Mouse (Mus musculus) liver, postnatal 0 days (tissue): ENCODE results near the gene Magt1.

ENCODE experiments used
- CTCF ChIP-seq: sonication (generic); IDR thresholded peaks from 2 replicates; pipeline ENCODE4 v1.5.1; 2016; ENCODE audit warnings: antibody characterized with exemption, low read depth
- EP300 ChIP-seq: IDR thresholded peaks from 2 replicates; pipeline ENCODE4 v1.6.1; 2016; ENCODE audit warnings: antibody characterized with exemption, low read depth, mild to moderate bottlenecking

- TF ChIP-seq CTCF = no peak
- peak; percentile 57; the same call in 1 of the 2 replicates for TF ChIP-seq EP300
These were observed 4.0 kb upstream of the Magt1 start, which contains the start of gene Cox7b for GRCm38 (mm10) chrX:106015571-106016322.
